ENCODE assay signal across 7 mouse cellular contexts in the genomic region with DNA sequence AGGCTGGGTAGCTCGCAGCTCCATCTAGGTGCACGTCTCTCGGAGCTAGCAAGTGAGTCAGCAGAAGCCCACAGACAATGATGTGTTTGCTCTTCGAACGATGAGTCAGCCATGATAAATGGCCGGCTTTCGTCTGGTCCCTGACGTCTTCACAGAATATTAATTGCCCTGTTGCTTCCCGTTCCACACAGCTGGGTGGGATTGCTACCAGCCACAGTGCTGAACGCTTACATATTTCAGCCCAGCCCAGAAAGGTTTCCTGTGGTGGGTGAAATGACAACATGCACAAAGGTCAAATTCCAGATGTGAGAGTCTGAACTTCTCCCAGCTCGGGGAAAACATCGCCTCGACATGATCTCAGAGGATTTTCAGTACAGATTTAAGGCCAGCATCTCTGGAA.
DNase-seq lines count a peak whose midpoint lies in the region; ATAC-seq lines count a peak whose summit lies in the region.

No protein-coding gene starts in this region.

- H3K27me3 ChIP-seq in liver, embryonic 15.5 days: no peaks in the 10 kb centered on the region

- no peak overlapping the region for H3K4me3 ChIP-seq in liver, embryonic 15.5 days (replicated peaks)

- no peaks in the 10 kb centered on the region for H3K36me3 ChIP-seq in liver, embryonic 15.5 days (replicated peaks)

- H3K4me1 ChIP-seq in liver, embryonic 15.5 days (replicated peaks): 0 out of 2 replicates have a peak, but pooled peaks cover 3% of the 10 kb centered on the region

- H3K27ac ChIP-seq in liver, embryonic 15.5 days (replicated peaks): no peak overlapping the region

- 14% methylated on average over 13 of the region's 13 CpGs for whole genome bisulfite sequencing in liver, embryonic 15.5 days (ENCODE audit: insufficient replicate concordance)

- H3K9ac ChIP-seq in liver, embryonic 15.5 days: no peak overlapping the region

- no peak for ATAC-seq in liver, embryonic 15.5 days (ENCODE audit: insufficient read depth)

- 0 out of 2 replicates have a peak overlapping the region, but pooled peaks have one; percentile 3 for H3K4me2 ChIP-seq in liver, embryonic 15.5 days

- no peaks in the 10 kb centered on the region for H3K9me3 ChIP-seq in liver, embryonic 15.5 days (replicated peaks)

- peak; percentile 87 for DNase-seq in MN1 (ENCODE audit: low spot score)
- peak; percentile 88 for DNase-seq in adrenal gland, adult 8-10 months
- DNase-seq in gastrocnemius, postnatal 10 days: peak; percentile 29
- peak; percentile 69 for DNase-seq in kidney, adult 11 months
- DNase-seq in ovary, postnatal 14 days (ENCODE audit: low spot score): peak; percentile 22
- no peak for DNase-seq in spleen, adult 18-20 months

Comparison
In these comparisons a context has a peak if more than half of its experiments do, and no peak if none do; other contexts are left out.
1. DNase-seq: peak in MN1 (single experiment), adrenal gland, adult 8-10 months (single experiment), gastrocnemius, postnatal 10 days (single experiment), kidney, adult 11 months (single experiment) and ovary, postnatal 14 days (single experiment); none in spleen, adult 18-20 months (0 of 2).